Mouse (Mus musculus): ENCODE measurements around the gene Mtif3. TPM values are rescaled to one million over a fixed set of nuclear protein-coding genes. Genes with fewer than 3 reads are reported as not detected.

Gene Mtif3
- total and polyA plus RNA-seq, 3 experiments: 15.2 to 26.7 (median 25.6) TPM

DNA sequence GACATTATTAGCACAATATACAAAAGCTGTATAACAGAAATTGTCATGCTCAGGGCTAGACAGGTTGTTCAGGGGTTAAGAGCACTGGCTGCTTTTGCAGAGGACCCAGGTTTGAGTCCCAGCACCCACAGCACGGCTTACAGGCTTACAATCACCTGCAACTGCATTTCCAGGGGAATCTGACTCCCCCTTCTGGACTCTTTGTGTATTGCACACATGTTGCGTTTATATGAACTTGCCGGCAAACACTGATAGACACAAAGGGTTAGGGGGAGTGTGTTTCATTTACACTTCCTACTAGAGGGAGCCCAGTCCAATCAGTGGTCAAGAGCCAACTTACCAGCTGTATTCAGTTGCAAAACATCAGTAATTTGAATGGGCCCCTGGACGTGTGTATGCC lies 37.7 kb upstream of the Mtif3 start:
- H3K79me2 ChIP-seq (replicated peaks; ENCODE audit: control insufficient read depth, extremely low read depth, insufficient read depth, poor library complexity, severe bottlenecking): no peaks in the 10 kb centered on the region
- no peaks in the 10 kb centered on the region for H3K36me3 ChIP-seq (replicated peaks in 1 of 2; ENCODE audit: control insufficient read depth in 1 of 2, insufficient read depth in 1 of 2, low read length in 1 of 2)
- no peaks in the 10 kb centered on the region for H3K4me1 ChIP-seq (ENCODE audit: control insufficient read depth in 1 of 2, insufficient read depth in 2 of 2)
- no peak overlapping the region for H3K4me2 ChIP-seq (ENCODE audit: insufficient read depth, low read depth, poor library complexity, severe bottlenecking)
- no peak overlapping the region for H3K9ac ChIP-seq (ENCODE audit: insufficient read depth, low read depth)
- peaks cover 32% of the 10 kb centered on the region for H3K9me3 ChIP-seq (replicated peaks; ENCODE audit: low read length)
- no peak overlapping the region for H3K4me3 ChIP-seq (replicated peaks in 1 of 3; ENCODE audit: low read depth in 2 of 3, low read length in 2 of 3, poor library complexity in 1 of 3)
- TF ChIP-seq USF1 (IDR thresholded peaks at IDR 0.05; ENCODE audit: low read depth, low read length) (no peak), JUND (conservative IDR thresholded peaks at IDR 0.05; ENCODE audit: low read depth, low read length) (no peak), KAT2A (IDR thresholded peaks at IDR 0.05; ENCODE audit: insufficient replicate concordance, low read length) (no peak), NELFE (IDR thresholded peaks at IDR 0.05; ENCODE audit: low read depth, low read length) (no peak), CTCF (conservative IDR thresholded peaks at IDR 0.05 in 1 of 2, IDR thresholded peaks at IDR 0.05 in 1 of 2; ENCODE audit: low read depth in 2 of 2, low read length in 2 of 2) (no peak; a peak in 1 of 4 replicates), CHD2 (IDR thresholded peaks at IDR 0.05; ENCODE audit: low read length) (no peak)
- in situ Hi-C loops (cut with MboI; ENCODE audit: low pct_ligation_motif_present, low pct_unique_long_range_greater_than_20kb, low sequenced_read_pairs) (no loop called here), dilution Hi-C loops (cut with MboI; ENCODE audit: extremely low pct_ligation_motif_present, extremely low pct_unique_long_range_greater_than_20kb, low sequenced_read_pairs) (no loop called here)
- no peaks in the 10 kb centered on the region for H3K27me3 ChIP-seq (replicated peaks)
- DNase-seq (ENCODE audit: extremely low read depth): no peak
- H3K27ac ChIP-seq (ENCODE audit: insufficient read depth, low read depth): no peak overlapping the region

DNA sequence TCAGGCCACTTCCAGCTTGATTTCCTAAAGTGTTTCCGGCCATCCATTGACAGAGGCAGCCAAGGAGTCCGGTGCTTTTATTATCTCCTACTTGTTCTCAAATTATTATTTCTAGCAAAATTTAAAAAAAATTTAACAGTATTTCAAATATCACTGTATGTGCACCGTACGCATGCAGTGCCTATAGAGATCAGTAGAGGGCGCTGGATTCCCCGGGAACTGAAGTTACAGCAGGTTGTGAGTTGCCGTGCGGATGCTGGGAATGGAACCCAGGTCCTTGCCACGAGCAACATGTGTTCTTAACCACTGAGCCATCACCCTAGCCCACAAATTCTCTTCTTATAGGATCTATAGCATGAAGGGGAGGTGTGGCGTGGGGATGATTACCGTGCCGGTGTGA lies 35.2 kb upstream of the Mtif3 start:
- Histone ChIP-seq H3K9me3 (replicated peaks; ENCODE audit: low read length) (peaks cover 28% of the 10 kb centered on the region), H3K27ac (ENCODE audit: insufficient read depth, low read depth) (no peak overlapping the region), H3K27me3 (replicated peaks) (no peaks in the 10 kb centered on the region), H3K9ac (ENCODE audit: insufficient read depth, low read depth) (no peak overlapping the region), H3K4me1 (ENCODE audit: control insufficient read depth in 1 of 2, insufficient read depth in 2 of 2) (no peaks in the 10 kb centered on the region), H3K36me3 (replicated peaks in 1 of 2; ENCODE audit: control insufficient read depth in 1 of 2, insufficient read depth in 1 of 2, low read length in 1 of 2) (no peaks in the 10 kb centered on the region), H3K4me3 (replicated peaks in 1 of 3; ENCODE audit: low read depth in 2 of 3, low read length in 2 of 3, poor library complexity in 1 of 3) (no peak overlapping the region), H3K79me2 (replicated peaks; ENCODE audit: control insufficient read depth, extremely low read depth, insufficient read depth, poor library complexity, severe bottlenecking) (no peaks in the 10 kb centered on the region), H3K4me2 (ENCODE audit: insufficient read depth, low read depth, poor library complexity, severe bottlenecking) (no peak overlapping the region)
- no peak for DNase-seq (ENCODE audit: extremely low read depth)
- in situ Hi-C loops (cut with MboI; ENCODE audit: low pct_ligation_motif_present, low pct_unique_long_range_greater_than_20kb, low sequenced_read_pairs) (no loop called here), dilution Hi-C loops (cut with MboI; ENCODE audit: extremely low pct_ligation_motif_present, extremely low pct_unique_long_range_greater_than_20kb, low sequenced_read_pairs) (no loop called here)
- TF ChIP-seq CTCF (conservative IDR thresholded peaks at IDR 0.05 in 1 of 2, IDR thresholded peaks at IDR 0.05 in 1 of 2; ENCODE audit: low read depth in 2 of 2, low read length in 2 of 2) (no peak), POLR2AphosphoS2 (IDR thresholded peaks at IDR 0.05; ENCODE audit: low read depth, low read length) (no peak), JUND (conservative IDR thresholded peaks at IDR 0.05; ENCODE audit: low read depth, low read length) (no peak), SMC3 (IDR thresholded peaks at IDR 0.05; ENCODE audit: low read depth, low read length) (no peak), MXI1 (IDR thresholded peaks at IDR 0.05; ENCODE audit: low read depth, low read length) (no peak)

DNA sequence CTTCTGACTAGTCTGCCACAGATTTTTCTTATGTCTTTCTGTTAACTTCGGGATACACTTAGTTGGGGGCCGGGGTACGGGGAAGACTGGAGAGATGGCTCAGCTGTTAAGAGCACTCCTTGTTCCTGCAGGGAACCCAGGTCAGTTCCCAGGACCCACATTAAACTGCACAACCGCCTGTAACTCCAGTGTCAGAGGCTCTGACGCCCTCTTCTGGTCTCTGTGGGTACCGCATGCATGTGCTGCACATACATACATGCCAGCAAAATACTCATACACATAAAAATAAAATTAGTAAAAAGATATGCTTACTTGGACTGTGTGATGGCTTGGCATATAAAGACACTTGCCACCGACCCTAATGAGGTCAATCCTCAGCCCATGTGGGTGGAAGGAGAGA lies 33.2 kb upstream of the Mtif3 start:
- Histone ChIP-seq H3K4me1 (ENCODE audit: control insufficient read depth in 1 of 2, insufficient read depth in 2 of 2) (no peaks in the 10 kb centered on the region), H3K27me3 (replicated peaks) (peaks cover 2% of the 10 kb centered on the region), H3K36me3 (replicated peaks in 1 of 2; ENCODE audit: control insufficient read depth in 1 of 2, insufficient read depth in 1 of 2, low read length in 1 of 2) (no peaks in the 10 kb centered on the region), H3K27ac (ENCODE audit: insufficient read depth, low read depth) (no peak overlapping the region), H3K4me2 (ENCODE audit: insufficient read depth, low read depth, poor library complexity, severe bottlenecking) (no peak overlapping the region), H3K4me3 (replicated peaks in 1 of 3; ENCODE audit: low read depth in 2 of 3, low read length in 2 of 3, poor library complexity in 1 of 3) (no peak overlapping the region), H3K9ac (ENCODE audit: insufficient read depth, low read depth) (no peak overlapping the region), H3K9me3 (replicated peaks; ENCODE audit: low read length) (peaks cover 22% of the 10 kb centered on the region), H3K79me2 (replicated peaks; ENCODE audit: control insufficient read depth, extremely low read depth, insufficient read depth, poor library complexity, severe bottlenecking) (no peaks in the 10 kb centered on the region)
- in situ Hi-C loops (cut with MboI; ENCODE audit: low pct_ligation_motif_present, low pct_unique_long_range_greater_than_20kb, low sequenced_read_pairs) (no loop called here), dilution Hi-C loops (cut with MboI; ENCODE audit: extremely low pct_ligation_motif_present, extremely low pct_unique_long_range_greater_than_20kb, low sequenced_read_pairs) (no loop called here)
- no peak for DNase-seq (ENCODE audit: extremely low read depth)
- no peak for TF ChIP-seq POLR2AphosphoS2 (IDR thresholded peaks at IDR 0.05; ENCODE audit: low read depth, low read length)
- no peak for TF ChIP-seq CHD2 (IDR thresholded peaks at IDR 0.05; ENCODE audit: low read length)
- TF ChIP-seq MAZ (IDR thresholded peaks at IDR 0.05; ENCODE audit: low read depth, low read length): no peak
- no peak for TF ChIP-seq ELF1 (IDR thresholded peaks at IDR 0.05; ENCODE audit: low read depth, low read length)
- TF ChIP-seq HCFC1 (IDR thresholded peaks at IDR 0.05; ENCODE audit: low read depth, low read length): no peak
